Mouse (Mus musculus): ENCODE measurements around the gene Gstm5. TPM values are rescaled to one million over a fixed set of nuclear protein-coding genes. Genes with fewer than 3 reads are reported as not detected.

Gstm5 gene
- total and polyA plus RNA-seq, 3 experiments = 134 to 164 TPM; not detected in 1

GRCm38 (mm10) chr3:107875231-107875630 lies 20.4 kb upstream of the Gstm5 start:
- Histone ChIP-seq H3K4me3 (ENCODE audit: control insufficient read depth in 1 of 2, insufficient read depth in 1 of 2, low read depth in 2 of 2, low read length in 2 of 2) (no peak overlapping the region), H3K79me2 (ENCODE audit: control insufficient read depth, insufficient read depth, low read length, poor library complexity) (no peaks in the 10 kb centered on the region), H3K9ac (ENCODE audit: control insufficient read depth, low read depth, low read length, poor library complexity, severe bottlenecking) (no peak overlapping the region), H3K36me3 (ENCODE audit: control insufficient read depth in 1 of 2, insufficient read depth in 2 of 2, low read length in 2 of 2) (no peaks in the 10 kb centered on the region), H3K27ac (ENCODE audit: control insufficient read depth, low read depth, low read length) (no peak overlapping the region), H3K27me3 (ENCODE audit: control insufficient read depth in 1 of 2, insufficient read depth in 2 of 2, low read length in 2 of 2) (peaks cover 0 to 2% of the 10 kb centered on the region in 2 experiments; a peak in 3 of 4 replicates), H3K4me1 (ENCODE audit: control insufficient read depth in 1 of 2, insufficient read depth in 2 of 2, low read length in 2 of 2) (peaks cover 0 to 3% of the 10 kb centered on the region in 2 experiments; a peak in 1 of 4 replicates), H3K9me3 (replicated peaks; ENCODE audit: insufficient read depth, low read length) (no peaks in the 10 kb centered on the region)
- TF ChIP-seq NRF1 (IDR thresholded peaks at IDR 0.05; ENCODE audit: insufficient read depth, low read depth, low read length, poor library complexity, severe bottlenecking) = no peak
- TF ChIP-seq CHD2 (IDR thresholded peaks at IDR 0.05; ENCODE audit: low read length) = no peak
- no peak for DNase-seq (ENCODE audit: low read depth, low spot score)

- Histone ChIP-seq H3K27me3 (ENCODE audit: control insufficient read depth in 1 of 2, insufficient read depth in 2 of 2, low read length in 2 of 2) (peaks cover 0 to 2% of the 10 kb centered on the region in 2 experiments; a peak in 3 of 4 replicates), H3K4me3 (ENCODE audit: control insufficient read depth in 1 of 2, insufficient read depth in 1 of 2, low read depth in 2 of 2, low read length in 2 of 2) (no peak within 1 kb of the TSS), H3K4me1 (ENCODE audit: control insufficient read depth in 1 of 2, insufficient read depth in 2 of 2, low read length in 2 of 2) (peaks cover 0 to 3% of the 10 kb centered on the region in 2 experiments; a peak in 1 of 4 replicates), H3K9me3 (replicated peaks; ENCODE audit: insufficient read depth, low read length) (no peaks in the 10 kb centered on the region), H3K79me2 (ENCODE audit: control insufficient read depth, insufficient read depth, low read length, poor library complexity) (no peaks in the 10 kb centered on the region), H3K27ac (ENCODE audit: control insufficient read depth, low read depth, low read length) (no peak within 1 kb of the TSS), H3K9ac (ENCODE audit: control insufficient read depth, low read depth, low read length, poor library complexity, severe bottlenecking) (no peak within 1 kb of the TSS), H3K36me3 (ENCODE audit: control insufficient read depth in 1 of 2, insufficient read depth in 2 of 2, low read length in 2 of 2) (no peaks in the 10 kb centered on the region)
- DNase-seq (ENCODE audit: low read depth, low spot score) = no peak
- TF ChIP-seq MYC (IDR thresholded peaks at IDR 0.05; ENCODE audit: low read depth, low read length) (no peak), CHD2 (IDR thresholded peaks at IDR 0.05; ENCODE audit: low read length) (no peak), KAT2A (conservative IDR thresholded peaks at IDR 0.05; ENCODE audit: low read depth, low read length) (no peak), TBP (IDR thresholded peaks at IDR 0.05; ENCODE audit: low read depth, low read length) (no peak), ZMIZ1 (IDR thresholded peaks at IDR 0.05; ENCODE audit: low read depth, low read length) (no peak), ZKSCAN1 (IDR thresholded peaks at IDR 0.05; ENCODE audit: low read depth, low read length) (no peak), CTCF (IDR thresholded peaks at IDR 0.05 in 2 of 3, conservative IDR thresholded peaks at IDR 0.05 in 1 of 3; ENCODE audit: control insufficient read depth in 1 of 3, insufficient read depth in 1 of 3, low read depth in 2 of 3, low read length in 3 of 3, poor library complexity in 1 of 3, severe bottlenecking in 1 of 3) (no peak)
Measured at GRCm38 (mm10) chr3:107877005-107877404, 18.6 kb upstream of the Gstm5 start, which contains the start of gene Eps8l3. Eps8l3 (plus strand) TSS chr3:107877229.

GRCm38 (mm10) chr3:107877747-107878736 lies 17.6 kb upstream of the Gstm5 start:
- no peak for DNase-seq (ENCODE audit: low read depth, low spot score)
- Histone ChIP-seq H3K4me3 (ENCODE audit: control insufficient read depth in 1 of 2, insufficient read depth in 1 of 2, low read depth in 2 of 2, low read length in 2 of 2) (no peak overlapping the region), H3K27ac (ENCODE audit: control insufficient read depth, low read depth, low read length) (no peak overlapping the region), H3K36me3 (ENCODE audit: control insufficient read depth in 1 of 2, insufficient read depth in 2 of 2, low read length in 2 of 2) (no peaks in the 10 kb centered on the region), H3K27me3 (ENCODE audit: control insufficient read depth in 1 of 2, insufficient read depth in 2 of 2, low read length in 2 of 2) (peaks cover 0 to 2% of the 10 kb centered on the region in 2 experiments; a peak in 2 of 4 replicates), H3K79me2 (ENCODE audit: control insufficient read depth, insufficient read depth, low read length, poor library complexity) (no peaks in the 10 kb centered on the region), H3K4me1 (ENCODE audit: control insufficient read depth in 1 of 2, insufficient read depth in 2 of 2, low read length in 2 of 2) (peaks cover 0 to 3% of the 10 kb centered on the region in 2 experiments; a peak in 1 of 4 replicates), H3K9me3 (replicated peaks; ENCODE audit: insufficient read depth, low read length) (no peaks in the 10 kb centered on the region), H3K9ac (ENCODE audit: control insufficient read depth, low read depth, low read length, poor library complexity, severe bottlenecking) (no peak overlapping the region)
- TF ChIP-seq EP300 (IDR thresholded peaks at IDR 0.05; ENCODE audit: low read depth in 1 of 2, low read length in 2 of 2) (no peak), MXI1 (IDR thresholded peaks at IDR 0.05; ENCODE audit: low read depth, low read length) (no peak), MYB (IDR thresholded peaks at IDR 0.05; ENCODE audit: low read depth, low read length) (no peak), ELF1 (IDR thresholded peaks at IDR 0.05; ENCODE audit: low read depth, low read length) (no peak), CHD1 (IDR thresholded peaks at IDR 0.05; ENCODE audit: low read depth, low read length) (no peak), CTCF (IDR thresholded peaks at IDR 0.05 in 2 of 3, conservative IDR thresholded peaks at IDR 0.05 in 1 of 3; ENCODE audit: control insufficient read depth in 1 of 3, insufficient read depth in 1 of 3, low read depth in 2 of 3, low read length in 3 of 3, poor library complexity in 1 of 3, severe bottlenecking in 1 of 3) (no peak), KAT2A (conservative IDR thresholded peaks at IDR 0.05; ENCODE audit: low read depth, low read length) (no peak), MAX (IDR thresholded peaks at IDR 0.05; ENCODE audit: low read length) (no peak), RAD21 (IDR thresholded peaks at IDR 0.05; ENCODE audit: low read depth, low read length) (no peak), ETS1 (IDR thresholded peaks at IDR 0.05; ENCODE audit: low read depth, low read length) (no peak), TBP (IDR thresholded peaks at IDR 0.05; ENCODE audit: low read depth, low read length) (no peak)

Data from MEL (cell line).